Mouse (Mus musculus): ENCODE results near the gene Tmem151a.

Tmem151a gene

GRCm38 (mm10) chr19:5040862-5041523, 44.3 kb downstream of the Tmem151a start, which contains the start of gene Brms1:
Brms1 (plus strand) TSS chr19:5041354.
- DNase-seq: peak; percentile 89

DNA sequence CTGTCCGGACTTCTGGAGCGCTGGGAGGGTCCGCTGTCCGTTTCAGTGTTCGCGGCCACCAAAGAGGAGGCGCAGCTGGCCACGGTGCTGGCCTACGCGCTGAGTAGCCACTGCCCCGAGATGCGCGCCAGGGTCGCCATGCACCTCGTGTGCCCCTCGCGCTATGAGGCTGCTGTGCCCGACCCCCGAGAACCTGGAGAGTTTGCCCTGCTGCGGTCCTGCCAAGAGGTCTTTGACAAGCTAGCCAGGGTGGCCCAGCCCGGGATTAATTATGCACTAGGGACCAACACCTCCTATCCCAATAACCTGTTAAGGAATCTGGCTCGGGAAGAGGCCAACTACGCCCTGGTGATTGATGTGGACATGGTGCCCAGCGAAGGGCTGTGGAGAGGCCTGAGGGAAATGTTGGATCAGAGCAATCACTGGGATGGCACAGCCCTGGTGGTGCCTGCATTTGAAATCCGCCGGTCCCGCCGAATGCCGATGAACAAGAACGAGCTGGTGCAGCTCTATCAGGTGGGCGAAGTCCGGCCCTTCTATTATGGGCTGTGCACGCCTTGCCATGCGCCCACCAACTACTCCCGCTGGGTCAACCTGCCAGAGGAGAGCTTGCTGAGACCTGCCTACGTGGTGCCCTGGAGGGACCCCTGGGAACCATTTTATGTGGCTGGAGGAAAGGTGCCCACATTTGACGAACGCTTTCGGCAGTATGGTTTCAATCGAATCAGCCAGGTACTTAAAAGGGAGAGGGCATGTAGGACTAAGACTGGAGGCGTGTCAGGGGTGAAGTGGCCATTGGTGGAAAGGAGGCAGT, 45.8 kb downstream of the Tmem151a start:
- peak; percentile 71 for DNase-seq

DNA sequence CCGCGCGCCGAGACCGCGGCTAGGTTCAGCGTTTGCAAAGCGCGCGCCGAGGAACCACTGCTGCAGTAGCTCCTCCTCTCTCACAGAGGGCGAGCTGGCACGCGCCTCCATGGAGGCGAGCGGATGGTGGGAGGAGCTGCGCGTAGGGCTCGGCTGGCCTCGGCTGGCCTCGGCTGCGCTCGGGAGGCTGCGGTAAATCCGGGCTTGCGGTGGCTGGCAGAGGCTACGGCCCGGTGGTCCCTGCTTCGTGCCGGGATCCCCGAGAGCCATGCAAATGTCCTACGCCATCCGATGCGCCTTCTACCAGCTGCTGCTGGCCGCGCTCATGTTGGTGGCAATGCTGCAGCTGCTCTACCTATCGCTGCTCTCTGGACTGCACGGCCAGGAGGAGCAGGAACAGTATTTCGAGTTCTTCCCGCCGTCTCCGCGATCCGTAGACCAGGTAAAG, 46.6 kb downstream of the Tmem151a start, which contains the start of the genes B4gat1 and AC124502.3:
Gene B4gat1 (plus strand): TSS at position 118 of the 448 bp plus-strand sequence.
Gene AC124502.3 (plus strand): TSS at position 183 of the 448 bp plus-strand sequence.
- peak; percentile 94 for DNase-seq

GRCm38 (mm10) chr19:5037678-5038571, 47.4 kb downstream of the Tmem151a start:
- DNase-seq: peak; percentile 90

- no peak for DNase-seq
Observed at GRCm38 (mm10) chr19:5036577-5036976, 48.8 kb downstream of the Tmem151a start.

DNA sequence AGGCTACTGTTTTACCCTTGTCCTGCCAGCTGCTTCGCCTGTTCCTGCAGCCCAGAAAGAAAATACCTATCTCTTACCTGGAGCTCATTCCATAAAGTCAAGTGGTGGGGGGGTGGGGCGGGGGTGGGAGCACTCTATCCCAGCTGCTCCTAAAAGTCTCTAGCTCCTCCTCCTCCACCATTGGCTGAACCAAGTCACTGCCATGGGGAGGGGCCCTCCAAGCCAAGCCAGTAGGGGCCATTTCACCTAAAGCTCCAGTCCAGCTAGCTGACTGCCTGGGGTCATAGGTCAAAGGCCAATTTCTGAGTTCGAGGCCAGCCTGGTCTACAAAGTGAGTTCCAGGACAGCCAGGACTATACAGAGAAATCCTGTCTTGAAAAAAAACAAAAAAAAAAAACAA, 52.6 kb downstream of the Tmem151a start:
- DNase-seq: no peak

DNA sequence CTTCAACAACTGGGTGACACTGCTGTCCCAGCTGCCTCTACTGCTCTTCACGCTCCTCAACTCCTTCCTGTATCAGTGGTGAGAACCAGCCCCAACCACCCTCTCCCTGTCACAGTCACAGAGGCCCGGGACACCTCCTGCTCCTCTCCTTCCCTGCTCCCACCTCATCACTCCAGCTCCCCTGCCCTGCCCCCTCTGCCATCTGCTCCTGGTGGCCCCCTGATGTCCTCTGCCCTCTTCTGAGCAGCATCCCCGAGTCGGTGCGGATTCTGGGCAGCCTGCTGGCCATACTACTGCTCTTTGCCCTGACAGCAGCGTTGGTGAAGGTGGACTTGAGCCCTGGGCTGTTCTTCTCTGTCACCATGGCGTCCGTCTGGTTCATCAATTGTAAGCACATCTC, 59.2 kb downstream of the Tmem151a start:
- DNase-seq: peak; percentile 44

GRCm38 (mm10) chr19:5023621-5024479, 61.5 kb downstream of the Tmem151a start, which contains the start of gene Slc29a2:
Slc29a2 (plus strand) TSS chr19:5023860.
- peak; percentile 92 for DNase-seq

DNA sequence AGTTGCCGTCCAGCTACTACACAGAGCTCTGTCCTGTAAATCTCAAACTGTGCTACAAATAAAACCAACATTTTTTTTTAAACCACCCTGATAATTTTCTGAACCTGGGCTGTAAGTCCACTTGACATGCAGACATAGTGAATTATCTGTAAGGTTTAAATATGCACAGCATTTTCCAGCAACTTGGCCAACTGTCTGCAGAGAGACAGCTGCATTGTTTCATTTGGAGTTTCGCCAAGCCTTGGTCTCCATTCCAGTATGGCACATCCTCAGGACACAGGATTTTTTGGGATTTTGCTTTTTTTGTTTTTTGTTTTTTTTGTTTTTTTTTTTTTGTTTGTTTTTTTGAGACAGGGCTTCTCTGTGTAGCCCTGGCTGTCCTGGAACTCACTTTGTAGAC, 63.9 kb downstream of the Tmem151a start:
- no peak for DNase-seq

All from cerebellum, adult 11-12 months (tissue).